Mouse (Mus musculus): ENCODE data around the gene Rhd. TPM values are rescaled to one million over a fixed set of nuclear protein-coding genes. Genes with fewer than 3 reads are reported as not detected.

Rhd gene
- polyA plus RNA-seq, 1 experiment from 2014 or later = 1.2 TPM

DNA sequence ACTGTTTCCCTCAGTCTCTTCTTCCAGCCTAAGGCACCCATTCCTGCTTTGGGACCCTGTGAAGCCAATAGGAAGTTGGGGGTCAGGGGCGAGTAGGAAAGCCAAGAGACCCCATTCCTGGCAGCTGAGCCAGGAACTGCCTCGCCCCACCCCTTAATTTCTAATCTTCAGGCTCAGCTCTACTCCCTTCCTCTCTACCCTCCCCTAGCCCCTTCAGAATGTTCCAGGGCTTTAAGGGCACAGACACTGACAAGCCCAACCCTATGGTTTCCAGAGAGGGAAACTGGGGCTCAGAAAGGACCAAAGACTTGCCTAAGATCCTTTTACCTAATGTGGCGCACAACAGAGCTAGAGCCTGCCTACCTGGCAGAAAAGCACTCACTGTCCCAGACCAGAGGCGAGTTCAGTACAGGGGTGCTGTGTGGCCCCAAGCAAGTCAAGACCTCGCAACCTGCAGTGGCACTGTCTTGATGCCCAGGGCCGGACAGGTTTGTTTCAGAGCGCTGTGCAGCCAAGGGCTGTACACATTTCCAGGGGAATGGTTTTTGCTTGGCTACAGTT lies 5.6 kb downstream of the Rhd start:
- Histone ChIP-seq H3K4me1 (ENCODE audit: control insufficient read depth, insufficient read depth, low read length) (peaks cover 5% of the 10 kb centered on the region; the same call in 1 of the 2 replicates), H3K27ac (ENCODE audit: low read length) (no peak overlapping the region), H3K27me3 (ENCODE audit: control insufficient read depth, insufficient read depth, low read length) (no peaks in the 10 kb centered on the region), H3K4me2 (replicated peaks; ENCODE audit: low read depth, low read length) (peak overlapping the region; percentile 27), H3K4me3 (ENCODE audit: low read depth, low read length) (no peak overlapping the region; the same call in 1 of the 2 replicates), H3K9ac (replicated peaks; ENCODE audit: low read depth, low read length) (no peak overlapping the region), H3K9me3 (ENCODE audit: control insufficient read depth, low read depth, low read length) (no peaks in the 10 kb centered on the region), H3K36me3 (ENCODE audit: control insufficient read depth, insufficient read depth, low read length) (no peaks in the 10 kb centered on the region)
- WGBS = 44% methylated on average over 7 of the region's 7 CpGs
- no peak for ATAC-seq (ENCODE audit: insufficient number of reproducible peaks, insufficient read depth, low FRiP score, low read depth)

- no peaks in the 10 kb centered on the region for H3K9me3 ChIP-seq (ENCODE audit: control insufficient read depth, low read depth, low read length)
- H3K27me3 ChIP-seq (ENCODE audit: control insufficient read depth, insufficient read depth, low read length) = no peaks in the 10 kb centered on the region
- H3K36me3 ChIP-seq (ENCODE audit: control insufficient read depth, insufficient read depth, low read length) = no peaks in the 10 kb centered on the region
- 33% methylated on average over 4 of the region's 4 CpGs for WGBS
- no peak overlapping the region for H3K9ac ChIP-seq (replicated peaks; ENCODE audit: low read depth, low read length)
- no peak overlapping the region for H3K4me2 ChIP-seq (replicated peaks; ENCODE audit: low read depth, low read length)
- no peak for ATAC-seq (ENCODE audit: insufficient number of reproducible peaks, insufficient read depth, low FRiP score, low read depth)
- no peak overlapping the region for H3K27ac ChIP-seq (ENCODE audit: low read length)
- no peak overlapping the region for H3K4me3 ChIP-seq (ENCODE audit: low read depth, low read length)
- peaks cover 5% of the 10 kb centered on the region; the same call in 1 of the 2 replicates for H3K4me1 ChIP-seq (ENCODE audit: control insufficient read depth, insufficient read depth, low read length)
Measured at GRCm38 (mm10) chr4:134871477-134871876, 7.1 kb downstream of the Rhd start.

- Histone ChIP-seq H3K4me3 (ENCODE audit: low read depth, low read length) (no peak overlapping the region), H3K36me3 (ENCODE audit: control insufficient read depth, insufficient read depth, low read length) (no peaks in the 10 kb centered on the region), H3K9ac (replicated peaks; ENCODE audit: low read depth, low read length) (no peak overlapping the region), H3K9me3 (ENCODE audit: control insufficient read depth, low read depth, low read length) (no peaks in the 10 kb centered on the region), H3K4me1 (ENCODE audit: control insufficient read depth, insufficient read depth, low read length) (peaks cover 5% of the 10 kb centered on the region; the same call in 1 of the 2 replicates), H3K27ac (ENCODE audit: low read length) (no peak overlapping the region), H3K4me2 (replicated peaks; ENCODE audit: low read depth, low read length) (no peak overlapping the region), H3K27me3 (ENCODE audit: control insufficient read depth, insufficient read depth, low read length) (no peaks in the 10 kb centered on the region)
- no peak for ATAC-seq (ENCODE audit: insufficient number of reproducible peaks, insufficient read depth, low FRiP score, low read depth)
- WGBS = 48% methylated on average over 2 of the region's 2 CpGs
Measured at GRCm38 (mm10) chr4:134871950-134872349, 7.6 kb downstream of the Rhd start.

GRCm38 (mm10) chr4:134876171-134876570 lies 11.8 kb downstream of the Rhd start:
- Histone ChIP-seq H3K27ac (ENCODE audit: low read length) (no peak overlapping the region), H3K9ac (replicated peaks; ENCODE audit: low read depth, low read length) (no peak overlapping the region), H3K27me3 (ENCODE audit: control insufficient read depth, insufficient read depth, low read length) (no peaks in the 10 kb centered on the region), H3K4me3 (ENCODE audit: low read depth, low read length) (no peak overlapping the region), H3K36me3 (ENCODE audit: control insufficient read depth, insufficient read depth, low read length) (no peaks in the 10 kb centered on the region), H3K4me2 (replicated peaks; ENCODE audit: low read depth, low read length) (no peak overlapping the region), H3K9me3 (ENCODE audit: control insufficient read depth, low read depth, low read length) (no peaks in the 10 kb centered on the region), H3K4me1 (ENCODE audit: control insufficient read depth, insufficient read depth, low read length) (0 out of 2 replicates have a peak, but pooled peaks cover 4% of the 10 kb centered on the region)
- 74% methylated on average over 9 of the region's 9 CpGs for WGBS
- no peak for ATAC-seq (ENCODE audit: insufficient number of reproducible peaks, insufficient read depth, low FRiP score, low read depth)

DNA sequence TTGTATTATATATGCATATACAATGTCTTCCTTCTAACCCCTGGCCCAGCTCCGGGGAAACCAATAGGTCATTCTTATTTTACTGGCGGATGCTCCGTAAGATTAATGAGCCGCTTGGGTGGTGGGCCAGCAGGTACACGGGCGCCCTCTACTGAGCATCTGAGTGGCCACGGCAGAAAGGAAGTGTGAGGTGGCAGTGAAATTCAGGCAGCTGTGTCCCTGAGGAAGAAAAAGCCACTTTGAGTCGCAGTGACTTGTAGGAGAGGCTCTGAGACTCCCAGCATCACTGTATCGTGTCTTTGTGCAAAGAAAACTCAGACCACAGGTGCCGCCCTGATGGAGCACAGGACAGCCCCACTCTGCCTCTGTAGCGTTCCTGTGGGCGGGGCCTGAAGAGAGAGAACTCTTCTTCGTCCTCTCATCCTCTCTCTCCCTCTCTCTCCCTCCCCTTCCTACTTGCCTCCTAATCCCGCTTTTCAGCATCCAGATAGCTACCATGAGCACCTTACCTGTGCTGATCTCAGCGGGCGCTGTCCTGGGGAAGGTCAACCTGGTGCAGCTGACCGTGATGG lies 15.2 kb downstream of the Rhd start:
- H3K9ac ChIP-seq (replicated peaks; ENCODE audit: low read depth, low read length) = no peak overlapping the region
- no peak for ATAC-seq (ENCODE audit: insufficient number of reproducible peaks, insufficient read depth, low FRiP score, low read depth)
- WGBS = 3% methylated on average over 17 of the region's 17 CpGs

GRCm38 (mm10) chr4:134880041-134880440 lies 15.7 kb downstream of the Rhd start:
- WGBS = 39% methylated on average over 6 of the region's 6 CpGs
- Histone ChIP-seq H3K4me1 (ENCODE audit: control insufficient read depth, insufficient read depth, low read length) (0 out of 2 replicates have a peak, but pooled peaks cover 4% of the 10 kb centered on the region), H3K36me3 (ENCODE audit: control insufficient read depth, insufficient read depth, low read length) (no peaks in the 10 kb centered on the region), H3K27me3 (ENCODE audit: control insufficient read depth, insufficient read depth, low read length) (no peaks in the 10 kb centered on the region), H3K9ac (replicated peaks; ENCODE audit: low read depth, low read length) (no peak overlapping the region), H3K27ac (ENCODE audit: low read length) (no peak overlapping the region), H3K4me2 (replicated peaks; ENCODE audit: low read depth, low read length) (peak overlapping the region; percentile 56), H3K4me3 (ENCODE audit: low read depth, low read length) (peak overlapping the region; percentile 24; the same call in 1 of the 2 replicates), H3K9me3 (ENCODE audit: control insufficient read depth, low read depth, low read length) (no peaks in the 10 kb centered on the region)
- no peak for ATAC-seq (ENCODE audit: insufficient number of reproducible peaks, insufficient read depth, low FRiP score, low read depth)

More for the DNA sequence above, 15.2 kb downstream of the Rhd start:
- Histone ChIP-seq H3K4me3 (ENCODE audit: low read depth, low read length) (peak overlapping the region; percentile 24), H3K4me2 (replicated peaks; ENCODE audit: low read depth, low read length) (peak overlapping the region; percentile 56), H3K27me3 (ENCODE audit: control insufficient read depth, insufficient read depth, low read length) (no peaks in the 10 kb centered on the region), H3K27ac (ENCODE audit: low read length) (no peak overlapping the region), H3K36me3 (ENCODE audit: control insufficient read depth, insufficient read depth, low read length) (no peaks in the 10 kb centered on the region), H3K9me3 (ENCODE audit: control insufficient read depth, low read depth, low read length) (no peaks in the 10 kb centered on the region), H3K4me1 (ENCODE audit: control insufficient read depth, insufficient read depth, low read length) (0 out of 2 replicates have a peak, but pooled peaks cover 4% of the 10 kb centered on the region)

DNA sequence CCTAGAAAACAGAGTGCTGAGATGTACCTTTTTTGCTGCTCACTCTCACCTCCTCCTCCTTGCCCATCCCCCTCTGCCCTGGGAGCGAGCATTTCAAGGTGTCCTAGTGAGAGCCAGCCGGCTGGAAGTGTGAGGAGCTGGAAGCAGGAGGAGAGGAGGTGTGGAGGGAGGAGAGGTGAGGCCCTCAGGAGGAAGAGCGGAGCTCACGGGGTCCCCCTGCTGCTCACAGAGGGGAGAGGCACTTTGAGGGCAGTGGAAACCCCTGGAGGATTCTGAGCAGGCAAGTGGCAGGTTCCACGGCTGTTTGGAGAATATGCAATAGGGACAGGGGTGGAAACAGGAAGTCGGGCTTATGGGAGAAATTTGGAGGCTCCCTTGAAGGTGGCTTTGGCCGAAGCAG lies 18.9 kb downstream of the Rhd start:
- H3K4me1 ChIP-seq (ENCODE audit: control insufficient read depth, insufficient read depth, low read length) = 0 out of 2 replicates have a peak, but pooled peaks cover 4% of the 10 kb centered on the region
- no peak overlapping the region for H3K4me2 ChIP-seq (replicated peaks; ENCODE audit: low read depth, low read length)
- H3K36me3 ChIP-seq (ENCODE audit: control insufficient read depth, insufficient read depth, low read length) = no peaks in the 10 kb centered on the region
- no peak overlapping the region for H3K4me3 ChIP-seq (ENCODE audit: low read depth, low read length)
- no peak overlapping the region for H3K27ac ChIP-seq (ENCODE audit: low read length)
- WGBS = 26% methylated on average over 7 of the region's 7 CpGs
- no peaks in the 10 kb centered on the region for H3K9me3 ChIP-seq (ENCODE audit: control insufficient read depth, low read depth, low read length)
- no peaks in the 10 kb centered on the region for H3K27me3 ChIP-seq (ENCODE audit: control insufficient read depth, insufficient read depth, low read length)
- no peak overlapping the region for H3K9ac ChIP-seq (replicated peaks; ENCODE audit: low read depth, low read length)
- ATAC-seq (ENCODE audit: insufficient number of reproducible peaks, insufficient read depth, low FRiP score, low read depth) = no peak

- Histone ChIP-seq H3K4me2 (replicated peaks; ENCODE audit: low read depth, low read length) (no peak overlapping the region), H3K27me3 (ENCODE audit: control insufficient read depth, insufficient read depth, low read length) (no peaks in the 10 kb centered on the region), H3K27ac (ENCODE audit: low read length) (no peak overlapping the region), H3K4me3 (ENCODE audit: low read depth, low read length) (no peak overlapping the region), H3K9me3 (ENCODE audit: control insufficient read depth, low read depth, low read length) (no peaks in the 10 kb centered on the region), H3K36me3 (ENCODE audit: control insufficient read depth, insufficient read depth, low read length) (no peaks in the 10 kb centered on the region), H3K4me1 (ENCODE audit: control insufficient read depth, insufficient read depth, low read length) (0 out of 2 replicates have a peak, but pooled peaks cover 4% of the 10 kb centered on the region), H3K9ac (replicated peaks; ENCODE audit: low read depth, low read length) (no peak overlapping the region)
- 84% methylated on average over 10 of the region's 10 CpGs for WGBS
- ATAC-seq (ENCODE audit: insufficient number of reproducible peaks, insufficient read depth, low FRiP score, low read depth) = no peak
Measured at GRCm38 (mm10) chr4:134883808-134884207, 19.5 kb downstream of the Rhd start.
